Mouse (Mus musculus): ENCODE results near the gene Galnt2.

Galnt2 gene

DNA sequence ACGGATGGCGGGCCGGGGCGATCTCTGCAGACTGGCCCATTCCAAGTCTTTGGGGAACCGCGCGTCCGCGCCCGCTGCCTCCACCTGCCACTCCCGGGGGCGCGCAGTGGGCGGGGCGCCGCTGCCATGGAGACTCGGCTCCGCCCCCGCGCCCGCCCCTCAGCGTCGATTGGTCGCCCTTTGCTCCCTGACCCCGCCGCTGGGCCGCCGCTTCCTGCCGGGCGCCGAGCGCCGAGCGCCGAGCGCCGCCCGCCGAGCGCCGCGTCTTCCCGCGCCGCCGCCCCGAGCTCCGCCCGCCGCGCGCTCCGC, at the start of gene Galnt2:
TSS of gene Galnt2 (plus strand) at position 216 of the 309 bp plus-strand sequence.
- peak; percentile 87 to 89 for DNase-seq

DNA sequence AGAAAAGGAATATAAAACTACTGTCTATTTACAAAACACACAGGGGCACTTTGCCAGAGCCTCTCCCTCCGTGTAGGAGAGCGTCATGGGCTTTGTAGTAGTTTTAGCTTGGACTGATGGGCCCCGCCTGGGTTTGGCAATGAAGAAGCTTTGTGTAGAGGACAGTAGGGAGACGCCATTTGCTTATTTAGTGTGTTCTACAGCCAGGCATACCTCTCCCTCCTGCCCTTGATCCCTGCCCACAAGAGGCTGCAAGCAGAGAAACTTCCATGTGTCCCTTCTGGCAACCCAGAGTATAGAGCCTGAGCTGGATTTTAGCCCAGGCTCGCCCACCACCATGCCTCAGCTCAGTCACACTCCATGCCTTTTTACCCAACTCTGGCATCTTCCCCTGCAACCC, 49.4 kb upstream of the Galnt2 start:
- DNase-seq, result no peak

DNA sequence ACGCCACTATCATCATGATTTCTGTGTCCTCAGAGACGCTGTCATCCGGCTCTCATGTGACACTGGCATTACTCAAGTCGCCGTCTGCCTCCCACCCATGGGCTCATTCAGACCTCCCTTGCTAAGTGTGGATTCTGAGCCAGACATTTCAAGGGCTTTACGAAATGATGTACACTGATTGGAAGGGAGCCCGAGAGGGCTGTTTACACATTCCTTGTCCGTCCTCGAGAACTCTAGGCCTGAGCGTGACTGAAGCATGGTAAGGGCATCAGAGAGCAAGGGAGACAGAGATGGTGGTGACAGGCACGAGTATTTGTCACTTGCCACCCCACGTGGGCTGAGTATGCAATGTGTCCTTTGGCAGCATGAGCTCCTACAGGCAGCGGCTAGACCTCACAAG, 49.0 kb upstream of the Galnt2 start:
- no peak for DNase-seq

DNA sequence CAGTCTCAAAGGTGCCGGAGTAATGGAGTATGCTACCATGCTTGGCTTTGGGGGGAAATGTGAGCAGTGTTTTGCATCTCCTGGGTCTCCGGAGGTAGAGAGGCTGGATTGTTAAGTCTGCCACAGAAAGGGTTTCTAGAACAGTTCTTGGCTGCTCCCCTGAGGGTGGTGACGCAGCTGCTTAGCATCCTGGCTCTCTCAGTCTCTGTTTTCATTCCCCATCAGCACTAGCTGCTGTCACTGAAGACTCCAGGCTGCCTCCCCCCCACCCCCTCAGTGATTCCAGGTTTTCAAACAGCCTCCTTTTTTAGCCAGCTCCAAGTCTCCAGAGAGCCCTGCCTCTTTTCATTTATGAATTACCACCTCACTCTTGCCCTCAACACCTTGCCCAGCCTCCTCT, 47.1 kb upstream of the Galnt2 start:
- no peak for DNase-seq

DNA sequence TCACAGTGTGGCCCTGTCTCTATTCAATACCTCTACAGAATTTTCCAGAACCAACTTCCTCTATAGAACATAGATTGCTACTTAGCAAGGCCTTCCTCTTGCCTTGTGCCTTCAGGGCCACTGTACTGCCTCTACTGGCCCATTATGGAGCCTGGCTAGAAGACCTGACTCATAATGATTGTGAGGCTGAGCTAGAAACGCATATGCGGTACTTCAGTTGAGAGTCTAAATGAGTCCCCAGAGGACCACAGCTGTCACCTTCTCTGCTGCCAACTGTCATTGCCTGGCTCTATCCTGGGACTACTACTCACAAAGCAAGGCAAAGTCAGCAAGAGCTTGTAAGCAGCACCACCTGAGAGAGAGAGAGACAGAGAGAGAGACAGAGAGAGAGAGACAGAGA, 46.7 kb upstream of the Galnt2 start:
- DNase-seq, result no peak

DNA sequence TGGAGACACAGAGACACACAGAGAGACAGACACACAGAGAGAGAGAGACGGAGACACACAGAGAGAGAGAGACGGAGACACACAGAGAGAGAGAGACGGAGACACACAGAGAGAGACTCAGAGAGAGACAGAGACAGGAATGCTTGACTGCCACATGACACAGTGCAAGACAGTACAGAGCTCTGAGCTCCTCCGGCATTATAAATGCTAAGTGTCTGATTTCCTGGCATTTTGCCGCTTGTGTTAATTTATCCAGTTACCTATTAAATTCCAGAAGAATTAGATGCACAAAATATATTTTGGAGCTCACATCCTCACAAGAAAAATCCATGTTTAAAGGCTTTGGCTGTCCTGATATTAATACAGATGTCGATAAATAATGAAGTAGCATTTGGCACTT, 46.1 kb upstream of the Galnt2 start:
- no peak for DNase-seq

DNA sequence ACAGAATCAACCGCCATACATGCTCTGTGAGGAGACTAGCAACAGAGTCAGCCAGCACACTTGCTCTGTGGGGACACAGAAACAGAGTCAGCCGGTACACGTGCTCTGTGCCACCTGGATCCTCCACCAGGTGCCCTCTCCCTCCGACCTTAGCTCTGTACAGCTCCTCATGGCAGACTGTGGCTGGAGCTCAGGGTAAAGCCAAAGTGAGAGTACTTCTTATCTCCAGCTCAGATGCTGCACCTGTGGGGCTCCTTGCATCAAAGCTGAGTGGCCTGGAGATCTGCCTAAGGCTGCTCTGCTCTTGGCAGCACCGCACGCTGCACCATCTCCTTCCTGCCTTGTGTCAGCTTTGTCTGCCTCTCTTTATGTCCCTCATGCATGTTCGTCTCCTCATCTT, 40.8 kb upstream of the Galnt2 start:
- DNase-seq, result no peak

DNA sequence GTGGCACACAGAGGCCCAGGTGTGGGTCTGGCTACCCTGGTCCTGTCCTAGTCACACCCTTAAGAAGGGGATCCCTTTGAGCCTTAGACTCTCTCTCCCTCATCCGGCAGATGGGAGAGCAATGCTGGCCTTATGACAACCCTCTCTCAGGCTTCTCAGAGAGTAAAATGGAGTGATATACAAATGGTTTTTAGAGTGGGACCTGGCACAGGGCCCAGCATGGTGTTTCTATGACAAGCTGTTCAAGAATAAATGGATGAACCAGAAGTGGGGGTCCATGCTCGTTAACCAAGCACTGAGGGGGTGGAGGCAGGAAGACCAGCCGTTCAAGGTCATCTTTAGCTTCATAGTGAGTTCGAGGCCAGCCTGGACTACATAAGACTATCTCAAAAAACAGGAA, 38.9 kb upstream of the Galnt2 start:
- no peak for DNase-seq

DNA sequence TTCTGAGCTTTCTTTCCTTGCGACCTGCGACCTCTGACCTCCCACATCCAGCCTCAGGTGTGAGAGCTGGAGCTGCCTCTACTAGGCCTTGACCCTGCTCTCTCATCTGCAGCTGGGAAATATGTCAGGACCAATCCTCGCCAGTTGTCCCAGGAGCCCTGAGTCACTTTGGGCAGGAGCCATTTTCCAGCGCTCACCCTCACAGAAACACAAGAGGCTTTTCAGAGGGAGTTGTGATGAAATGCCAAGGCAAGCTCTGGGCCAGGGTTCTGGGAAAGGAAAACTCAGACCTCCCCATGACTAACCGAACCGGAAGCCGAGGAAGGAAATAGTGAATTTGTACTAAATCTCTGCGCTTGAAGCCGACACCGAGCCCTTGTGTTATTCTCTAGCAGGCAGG, 38.2 kb upstream of the Galnt2 start:
- DNase-seq, result no peak

DNA sequence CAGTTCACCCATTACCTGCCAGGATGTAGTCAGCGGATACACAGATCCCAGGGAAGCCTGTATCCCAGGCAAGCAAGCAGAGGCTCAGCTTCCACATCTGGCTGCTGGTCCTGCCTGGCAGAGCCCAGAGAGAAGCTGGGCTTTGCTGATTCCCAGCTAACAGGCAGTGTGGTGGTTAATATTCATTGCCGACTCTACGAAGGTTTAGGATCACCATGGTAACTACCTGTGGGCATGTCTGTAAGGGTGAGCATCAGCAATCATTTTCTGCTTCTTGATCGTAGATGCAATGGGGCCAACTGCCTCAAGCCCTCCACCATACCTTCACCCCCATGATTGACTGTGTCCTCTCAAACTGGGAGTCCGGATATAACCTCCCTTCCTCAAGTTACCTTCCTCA, 37.2 kb upstream of the Galnt2 start:
- DNase-seq, result no peak

DNA sequence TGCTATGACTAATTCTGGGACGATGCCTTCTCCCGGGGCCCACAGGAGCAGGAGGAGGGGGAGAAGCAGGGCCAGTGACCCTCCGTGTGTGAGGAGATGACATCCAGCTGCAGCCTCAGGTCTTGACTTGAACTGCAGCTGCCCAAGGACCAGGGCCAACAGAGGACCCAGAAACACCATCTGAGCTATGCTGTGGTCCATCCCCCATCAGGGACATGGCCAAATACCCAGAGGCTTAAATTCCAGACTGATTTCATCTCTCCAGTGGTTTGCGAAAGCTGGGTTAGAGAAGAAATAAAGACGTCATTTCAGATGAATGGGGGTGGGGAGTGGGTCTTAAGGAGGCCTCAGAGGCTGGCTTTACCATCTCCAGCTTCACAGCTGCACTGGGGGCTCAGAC, 35.0 kb upstream of the Galnt2 start:
- DNase-seq, result no peak

DNA sequence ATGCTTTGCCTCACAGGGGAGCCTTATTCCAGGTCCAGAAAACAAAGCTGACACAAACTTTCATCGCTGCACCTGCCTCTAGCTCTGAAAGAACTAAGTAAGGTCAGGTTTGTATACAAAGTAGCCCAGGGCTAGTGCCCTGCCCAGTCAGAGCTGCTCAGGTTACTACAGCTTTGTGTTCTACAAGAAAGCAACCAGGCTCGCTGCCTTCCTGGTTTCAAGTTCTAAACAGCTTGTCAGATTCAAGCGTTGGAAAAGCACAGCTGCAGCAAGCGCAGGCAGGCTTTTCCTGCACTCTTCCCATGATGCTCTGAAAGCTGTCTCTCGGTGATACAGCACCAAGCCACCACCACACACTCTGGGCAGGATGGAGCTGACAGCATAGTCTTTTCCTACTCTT, 34.4 kb upstream of the Galnt2 start:
- DNase-seq, result no peak

DNA sequence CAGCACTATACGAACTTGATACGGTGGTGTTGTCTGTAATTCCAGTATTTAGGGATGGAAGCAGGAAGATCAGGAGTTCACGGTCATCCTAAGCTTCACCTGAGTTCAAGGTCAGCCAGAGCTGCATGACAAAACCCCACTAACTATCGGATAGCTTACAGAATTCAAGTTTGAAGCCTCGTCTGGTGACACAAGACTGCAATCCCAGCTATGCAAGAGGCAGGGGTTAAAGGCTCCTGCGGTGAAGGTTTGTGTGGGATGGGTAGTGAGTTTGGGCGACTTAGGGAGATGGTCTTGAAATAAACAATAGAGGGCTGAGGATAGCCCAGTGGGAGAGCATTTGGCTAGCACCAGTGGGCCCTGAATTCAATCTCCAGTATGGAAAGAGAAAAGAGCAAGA, 33.0 kb upstream of the Galnt2 start:
- no peak for DNase-seq

DNA sequence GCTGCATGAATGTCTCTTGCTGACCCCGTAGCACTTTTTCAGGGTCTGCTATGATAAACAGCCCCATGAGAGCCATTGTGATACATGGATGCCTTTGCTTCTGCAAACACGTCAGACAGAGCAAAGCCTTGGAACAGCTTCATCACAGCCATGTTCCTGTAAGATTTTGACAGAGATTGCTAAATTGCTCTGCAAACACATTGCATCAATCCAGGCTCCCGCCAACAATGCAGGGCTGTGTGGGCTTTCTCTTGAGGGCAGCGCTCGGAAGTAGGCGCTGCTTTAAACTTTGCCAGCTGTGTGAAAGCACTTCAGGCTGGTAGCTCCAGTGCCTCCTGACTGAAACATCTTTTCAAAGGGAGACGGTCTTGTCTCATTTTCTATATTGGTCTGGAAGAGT, 30.8 kb upstream of the Galnt2 start:
- DNase-seq, result no peak

DNA sequence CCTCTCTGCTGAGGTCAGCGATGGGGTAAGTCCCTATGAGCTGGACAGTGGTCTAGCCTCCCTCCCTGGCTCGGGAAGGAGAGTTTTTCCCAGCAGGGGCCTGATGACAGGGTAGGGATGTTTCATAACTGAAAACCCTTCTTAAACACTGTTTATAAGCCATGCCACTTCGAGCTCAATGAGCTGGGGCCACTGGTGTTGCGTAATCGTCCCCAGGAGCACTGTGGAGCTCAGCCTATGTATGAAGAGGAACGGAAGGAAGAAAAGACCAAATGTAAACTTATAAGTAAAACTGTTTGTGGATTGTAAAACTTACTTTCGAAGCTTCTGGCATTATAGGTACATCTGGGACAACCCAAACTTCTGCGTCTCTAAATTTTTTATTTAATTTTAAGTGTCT, 29.5 kb upstream of the Galnt2 start:
- no peak for DNase-seq

DNA sequence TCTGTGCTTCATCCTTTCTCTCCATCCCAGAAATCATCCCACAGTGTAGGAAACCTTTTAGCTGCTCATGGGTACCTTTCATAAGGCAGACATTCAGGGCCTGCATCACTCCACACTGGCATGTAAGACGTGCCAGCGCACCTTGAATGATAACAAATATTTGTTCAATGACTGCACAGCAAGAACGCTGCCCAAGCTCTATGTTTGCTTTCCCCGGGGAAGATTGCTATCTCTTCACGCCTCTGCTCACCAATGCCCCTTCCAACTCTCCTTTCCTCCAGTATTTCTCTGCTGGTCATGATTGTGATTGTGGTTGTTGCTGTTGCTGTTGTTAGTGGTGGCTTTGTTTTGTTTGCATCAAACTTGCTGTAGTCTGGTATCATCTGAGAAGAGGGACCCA, 28.3 kb upstream of the Galnt2 start:
- DNase-seq, result no peak

DNA sequence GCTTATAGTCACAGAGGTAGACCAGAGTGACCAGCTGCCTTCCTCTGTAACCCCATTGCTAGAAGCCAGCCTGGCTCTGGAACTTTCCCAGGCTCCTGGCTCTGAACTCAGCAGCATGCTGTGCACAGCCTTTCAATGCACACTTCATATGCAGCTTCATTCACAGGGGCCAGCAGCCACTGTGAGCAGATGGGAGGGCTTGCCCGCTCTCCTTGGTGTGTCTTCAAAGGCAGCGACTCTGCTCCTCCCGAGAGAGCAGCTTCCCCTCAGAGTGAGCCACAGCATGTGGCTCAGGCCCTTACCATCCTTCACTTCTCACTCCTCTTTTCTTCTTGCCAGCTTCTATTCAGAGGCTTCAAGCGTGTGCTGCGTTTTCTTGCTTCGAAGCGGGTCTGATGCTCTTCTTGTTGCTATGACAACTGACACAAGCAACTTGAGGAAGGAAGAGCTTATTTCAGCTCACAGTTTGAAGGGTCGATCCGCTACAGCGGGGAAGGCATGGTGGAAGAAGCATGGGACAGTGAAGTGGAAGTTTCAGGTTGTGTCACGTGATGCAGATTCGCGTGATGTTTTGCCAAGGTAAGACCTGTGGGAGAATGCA, 27.1 kb upstream of the Galnt2 start:
- DNase-seq, result no peak

DNA sequence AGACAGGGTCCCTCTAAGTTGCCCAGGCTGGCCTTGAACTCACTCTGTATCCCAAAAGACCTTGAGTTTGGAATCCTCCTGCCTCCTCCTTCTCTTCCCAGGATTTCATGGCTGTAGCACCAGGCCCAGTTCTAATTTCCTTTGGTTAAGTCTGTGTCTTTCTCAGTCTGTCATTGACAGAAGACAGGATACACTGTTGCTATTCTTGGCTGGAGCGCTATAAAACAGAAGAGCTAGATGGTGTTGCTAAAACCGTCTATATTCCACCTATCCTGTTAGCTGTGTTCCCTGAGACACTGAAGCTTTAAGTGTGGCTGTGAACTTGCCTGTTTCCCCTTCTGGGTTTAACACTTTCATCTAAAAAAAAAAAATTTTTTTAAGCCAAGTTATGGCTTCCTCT, 19.0 kb upstream of the Galnt2 start:
- no peak for DNase-seq

DNA sequence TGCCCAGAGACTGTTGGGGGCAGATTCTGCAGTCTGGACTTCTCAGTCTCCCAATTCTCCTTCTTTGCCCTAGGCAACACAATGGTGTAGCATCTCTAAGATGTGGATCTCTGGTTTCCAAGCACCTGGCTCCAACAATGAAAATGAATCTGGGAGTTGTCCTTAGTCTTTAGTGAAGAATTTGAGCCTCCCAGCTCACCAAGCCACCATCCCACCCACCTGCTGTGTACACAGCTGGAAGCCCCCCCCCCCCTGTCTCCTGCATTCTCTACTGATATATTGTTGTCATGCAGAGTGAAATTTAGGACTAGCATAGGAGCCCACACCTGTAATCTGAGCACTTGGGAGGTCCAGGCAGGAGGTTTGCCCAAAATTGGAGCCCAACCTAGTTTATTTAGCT, 14.2 kb upstream of the Galnt2 start:
- DNase-seq, result no peak

DNA sequence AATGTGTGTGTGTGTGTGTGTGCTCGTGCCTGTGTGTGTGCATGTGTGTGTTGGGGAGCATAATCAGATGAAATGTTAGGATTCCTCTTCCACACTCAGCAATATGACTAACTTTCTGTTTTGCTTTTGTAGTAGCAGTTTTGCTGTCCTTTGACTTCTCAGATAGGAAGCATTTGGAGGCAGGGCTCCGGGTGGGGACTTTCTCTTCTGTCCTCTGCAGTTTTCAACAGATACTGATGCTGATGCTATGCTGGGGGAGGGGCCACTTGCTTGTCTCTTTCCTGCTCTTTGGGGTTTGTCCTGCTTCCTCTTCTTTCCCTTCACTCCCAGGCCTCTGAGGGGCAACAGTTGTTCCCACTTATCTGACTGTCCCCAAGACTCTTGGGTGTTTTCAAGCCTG, 1.3 kb upstream of the Galnt2 start:
- no peak for DNase-seq

DNA sequence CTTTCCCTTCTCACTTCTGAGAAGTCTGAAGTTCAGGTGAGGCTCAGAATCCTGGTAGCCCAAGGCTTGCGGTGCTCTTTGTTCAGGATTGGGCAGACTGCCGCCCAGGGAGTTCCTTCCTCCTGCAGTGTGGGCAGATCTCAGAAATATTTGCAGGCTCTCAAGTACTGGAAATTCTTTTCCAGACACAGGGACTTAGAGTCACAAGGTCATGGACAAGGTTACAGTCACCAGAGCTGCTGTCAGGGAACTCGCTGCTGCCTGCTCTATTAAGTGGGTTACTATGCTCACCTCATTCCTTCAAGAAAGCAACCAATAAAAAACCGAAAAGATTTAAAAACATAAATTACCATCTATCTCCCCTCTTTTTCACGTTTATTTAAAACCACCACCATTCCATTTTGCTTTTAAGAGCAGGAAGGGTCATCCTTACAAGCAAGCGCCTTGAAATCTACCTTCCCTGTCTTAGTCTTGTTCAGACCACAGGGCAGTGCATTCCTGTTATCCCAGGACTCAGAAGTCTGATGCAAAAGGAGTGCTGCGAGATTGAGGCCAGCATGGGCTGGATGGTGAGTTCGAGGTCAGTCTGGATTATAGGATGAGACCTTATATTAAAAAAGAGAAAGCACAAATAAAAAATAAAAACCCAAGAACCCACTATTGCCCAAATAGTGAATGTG, 555 bp upstream of the Galnt2 start:
- DNase-seq, result no peak

DNA sequence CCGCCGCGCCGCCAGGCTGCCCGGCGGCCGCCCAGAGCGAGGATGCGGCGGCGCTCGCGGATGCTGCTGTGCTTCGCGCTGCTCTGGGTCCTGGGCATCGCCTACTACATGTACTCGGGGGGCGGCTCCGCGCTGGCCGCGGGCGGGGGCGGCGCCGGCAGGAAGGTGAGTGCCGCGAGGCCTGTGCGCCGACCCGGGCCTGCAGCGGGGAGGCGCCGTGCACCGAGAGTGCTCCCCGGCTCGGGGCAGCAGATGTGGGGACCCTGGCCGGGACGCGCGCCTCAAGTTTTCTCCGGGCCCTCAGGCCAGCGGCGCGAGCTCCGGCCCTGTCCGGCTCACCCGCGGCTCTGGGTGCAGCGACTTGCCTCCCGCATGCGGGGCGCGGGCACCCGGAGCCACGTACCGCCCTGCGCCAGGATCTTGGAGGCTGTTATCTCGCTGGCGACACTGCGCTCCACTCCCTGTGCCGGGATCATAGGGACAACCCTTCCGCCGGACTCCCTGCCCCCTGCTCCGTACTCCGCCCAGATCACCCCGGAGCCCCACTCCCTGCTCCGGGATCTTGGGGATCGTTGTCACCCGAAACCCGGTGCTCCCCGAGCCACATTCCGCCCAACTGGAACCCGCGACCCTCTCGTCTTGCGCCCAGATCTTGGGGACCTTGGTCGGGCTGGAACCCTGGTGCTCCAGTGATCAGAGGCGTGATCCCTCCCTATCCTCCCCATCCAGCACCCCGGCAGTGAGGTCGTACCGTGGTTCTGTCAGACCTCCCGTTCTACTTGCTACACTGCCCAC, 491 bp downstream of the Galnt2 start:
- peak; percentile 66 to 72 for DNase-seq

DNA sequence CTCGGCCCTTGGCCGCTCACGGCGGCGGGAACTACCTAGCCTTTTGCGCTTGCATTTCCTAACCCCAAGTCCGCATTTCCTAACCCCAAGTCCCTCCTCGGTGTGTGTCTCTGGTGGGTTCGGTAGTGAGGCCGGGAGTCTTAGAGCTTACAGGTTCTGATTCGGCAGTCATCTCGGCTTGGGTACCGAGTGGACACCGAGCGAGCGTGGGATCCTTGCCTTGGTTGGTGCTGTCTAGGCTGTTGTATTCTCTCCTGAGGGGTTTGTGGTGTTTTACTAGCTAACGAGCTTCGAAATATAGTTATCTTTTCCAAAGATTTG, 1.0 kb downstream of the Galnt2 start:
- DNase-seq, result no peak

DNA sequence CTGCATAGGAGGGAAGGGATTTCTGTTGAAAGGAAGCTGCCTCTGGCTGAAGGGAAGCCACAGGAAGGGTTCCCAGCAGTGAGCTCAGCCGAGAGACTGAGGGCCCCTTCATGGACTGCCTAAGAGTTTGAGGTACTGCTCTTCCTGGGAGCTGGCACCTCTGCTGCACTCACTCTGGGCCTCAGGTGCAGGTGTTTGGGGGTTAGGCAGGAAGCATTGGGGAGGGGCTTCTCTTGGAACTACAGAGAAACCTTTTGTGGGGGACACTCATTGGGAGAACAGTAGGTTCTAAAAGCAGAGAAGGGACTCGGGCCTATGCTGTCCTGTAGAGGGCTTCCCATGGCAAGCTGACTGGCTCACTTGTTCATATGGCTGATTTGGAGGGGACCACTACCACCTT, 3.3 kb downstream of the Galnt2 start:
- no peak for DNase-seq

DNA sequence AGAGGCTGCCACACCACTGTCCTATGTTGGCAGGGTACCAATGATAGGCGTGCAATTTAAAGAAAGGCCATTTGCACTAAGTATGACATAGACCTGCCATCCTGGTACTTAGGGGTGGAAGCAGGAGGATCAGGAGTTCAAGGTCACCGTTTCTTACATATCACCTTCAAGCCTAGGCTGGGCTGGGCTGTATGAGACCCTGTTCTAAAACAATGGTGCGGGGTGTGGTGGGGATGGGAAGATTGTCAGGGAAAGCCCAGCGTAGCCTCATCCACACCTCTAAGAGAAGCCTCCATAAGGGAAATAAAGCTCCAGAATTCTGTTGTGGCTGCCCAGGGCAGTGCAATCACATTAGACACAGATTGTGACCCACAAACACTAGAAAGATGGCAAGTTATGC, 4.3 kb downstream of the Galnt2 start:
- no peak for DNase-seq

Measured in B cell, adult 2 months (primary cell).